Mouse (Mus musculus): Measurements from ENCODE around the gene Cog6.

DNA sequence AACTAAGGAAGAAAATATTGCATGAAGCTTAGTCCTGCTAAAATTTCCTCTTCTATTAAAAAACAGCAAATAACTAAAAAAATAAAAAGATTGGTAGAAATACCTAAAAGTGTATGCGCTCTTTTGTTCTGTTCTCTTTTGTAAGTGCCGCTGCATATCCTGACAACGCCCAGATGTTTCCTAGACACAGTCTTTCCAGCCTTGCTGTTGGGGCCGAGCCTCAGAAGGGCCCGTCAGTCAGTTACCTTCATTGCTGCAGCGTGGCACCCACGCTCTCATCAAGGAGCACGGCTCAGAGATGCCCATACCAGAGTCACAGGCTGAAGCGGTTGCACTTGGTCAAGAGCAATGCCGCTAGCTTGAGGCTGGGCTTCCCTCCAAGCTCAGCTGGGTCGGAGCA, 60.8 kb downstream of the Cog6 start:
- TF ChIP-seq POLR2A (IDR thresholded peaks at IDR 0.05; ENCODE audit: insufficient read depth, low read depth, low read length) = no peak
- TF ChIP-seq EP300 (IDR thresholded peaks at IDR 0.05; ENCODE audit: insufficient read depth, low read depth, low read length) = no peak
- no peak for TF ChIP-seq CTCF (IDR thresholded peaks at IDR 0.05)

All from heart, adult 2 months (tissue).